Mouse (Mus musculus) lung, postnatal 0 days (tissue): Measurements from ENCODE around the gene Tmem191c. TPM values are rescaled to one million over a fixed set of nuclear protein-coding genes. Genes with fewer than 3 reads are reported as not detected.

Experiments
- ATAC-seq: fragments of 200-750 bp; cut with Nextera tagmentation; 2 replicates; pipeline ENCODE4 v1.8.0; 2017; ENCODE audit warnings: moderate library complexity
- DNase-seq: peaks from one replicate; pipeline ENCODE4 v3.0.0-alpha.2; 2016; ENCODE audit warnings: low spot score
- H3K27ac ChIP-seq: fragments of 300-500 bp; sonication (generic); 2 replicates; pipeline ENCODE4 v1.5.1; 2014; ENCODE audit warnings: antibody characterized with exemption, mild to moderate bottlenecking, low read length, mixed read lengths
- H3K27me3 ChIP-seq: fragments of 300-500 bp; sonication (generic); replicated peaks from 2 replicates; pipeline ENCODE4 v1.6.1; 2014; ENCODE audit warnings: low read length, mixed read lengths; ENCODE audit not compliant: insufficient read depth
- H3K36me3 ChIP-seq: fragments of 300-500 bp; sonication (generic); 2 replicates; pipeline ENCODE4 v1.6.1; 2014; ENCODE audit warnings: low read length, mixed read lengths; ENCODE audit not compliant: insufficient read depth
- H3K4me1 ChIP-seq: fragments of 300-500 bp; sonication (generic); 2 replicates; pipeline ENCODE4 v1.6.1; 2014; ENCODE audit warnings: antibody characterized with exemption, low read depth, low read length, mixed read lengths; ENCODE audit not compliant: insufficient read depth
- H3K4me2 ChIP-seq: fragments of 300-500 bp; sonication (generic); replicated peaks from 2 replicates; pipeline ENCODE4 v1.6.1; 2014; ENCODE audit warnings: low read depth, mild to moderate bottlenecking, low read length, moderate library complexity, mixed read lengths
- H3K4me3 ChIP-seq: fragments of 300-500 bp; sonication (generic); 2 replicates; pipeline ENCODE4 v1.5.1; 2014; ENCODE audit warnings: low read depth, low read length
- H3K9ac ChIP-seq: fragments of 300-500 bp; sonication (generic); replicated peaks from 2 replicates; pipeline ENCODE4 v1.6.1; 2014; ENCODE audit warnings: low read depth, mild to moderate bottlenecking
- H3K9me3 ChIP-seq: fragments of 300-500 bp; sonication (generic); 2 replicates; pipeline ENCODE4 v1.6.1; 2016; ENCODE audit warnings: low read length, mixed read lengths
- CTCF ChIP-seq: IDR thresholded peaks from 2 replicates; pipeline ENCODE4 v1.5.1; 2016; ENCODE audit warnings: antibody characterized with exemption, mild to moderate bottlenecking
- EP300 ChIP-seq: IDR thresholded peaks from 2 replicates; pipeline ENCODE4 v1.6.1; 2016; ENCODE audit warnings: antibody characterized with exemption, mild to moderate bottlenecking, control low read depth
- WGBS: fragments of 180-500 bp; shearing (Covaris S2); extraction: QIAGEN DNeasy Blood & Tissue Kit; methylation state at CpG from one replicate; pipeline ENCODE4 v1.1.7; 2014; 5-methylcytosine and 5-hydroxymethylcytosine counted together
- polyA plus RNA-seq: library from polyadenylated mRNA; unstranded; fragments of >200 nt; fragmentation: Nextera tagmentation; extraction: Ambion mirVana; gene quantifications from 2 replicates; pipeline ENCODE4 v1.2.1, GENCODE M21; 2015

The Tmem191c gene
- polyA plus RNA-seq, 1 experiment from 2014 or later: 7.7 TPM

GRCm38 (mm10) chr16:17271856-17272255 lies 4.0 kb upstream of the Tmem191c start:
- Histone ChIP-seq H3K9ac (no peak overlapping the region), H3K4me3 (no peak overlapping the region), H3K36me3 (no peaks in the 10 kb centered on the region), H3K4me1 (peaks cover 6% of the 10 kb centered on the region), H3K9me3 (0 out of 2 replicates have a peak, but pooled peaks cover 2% of the 10 kb centered on the region), H3K4me2 (no peak overlapping the region), H3K27me3 (peaks cover 2% of the 10 kb centered on the region; the same call in 1 of the 2 replicates), H3K27ac (no peak overlapping the region)
- no peak for ATAC-seq
- DNase-seq: no peak
- 72% methylated on average over 6 of the region's 6 CpGs for WGBS
- no peak for TF ChIP-seq CTCF

- peak; percentile 93 for ATAC-seq
- H3K4me1 ChIP-seq: peaks cover 16% of the 10 kb centered on the region
- H3K4me2 ChIP-seq: peak overlapping the region; percentile 98
- peak overlapping the region; percentile 46 for H3K4me3 ChIP-seq
- no peak overlapping the region for H3K9ac ChIP-seq
- WGBS: 2% methylated on average over 58 of the region's 62 CpGs
- DNase-seq: peak; percentile 93
- H3K9me3 ChIP-seq: no peaks in the 10 kb centered on the region
- peaks cover 8% of the 10 kb centered on the region; the same call in 1 of the 2 replicates for H3K36me3 ChIP-seq
- TF ChIP-seq EP300: no peak
- peak; percentile 96 for TF ChIP-seq CTCF
- H3K27me3 ChIP-seq: peaks cover 12% of the 10 kb centered on the region; the same call in 1 of the 2 replicates
- no peak overlapping the region for H3K27ac ChIP-seq
These were observed 581 bp downstream of the Tmem191c start for GRCm38 (mm10) chr16:17276164-17277151.

- Histone ChIP-seq H3K4me2 (peak overlapping the region; percentile 98), H3K36me3 (peaks cover 18% of the 10 kb centered on the region; the same call in 1 of the 2 replicates), H3K4me1 (peaks cover 16% of the 10 kb centered on the region), H3K27ac (no peak overlapping the region), H3K9ac (no peak overlapping the region), H3K9me3 (no peaks in the 10 kb centered on the region), H3K27me3 (peaks cover 12% of the 10 kb centered on the region; the same call in 1 of the 2 replicates), H3K4me3 (peak overlapping the region; percentile 46)
- TF ChIP-seq CTCF: peak; percentile 1; the same call in 1 of the 2 replicates
- no peak for TF ChIP-seq EP300
- WGBS: 8% methylated on average over 60 of the region's 61 CpGs
- DNase-seq (peak; percentile 38), ATAC-seq (0 out of 2 replicates have a peak, but pooled peaks have one; percentile 18)
These were observed 1.7 kb downstream of the Tmem191c start for GRCm38 (mm10) chr16:17277342-17278211.

GRCm38 (mm10) chr16:17280471-17280870 lies 4.6 kb downstream of the Tmem191c start:
- TF ChIP-seq EP300 (no peak), CTCF (no peak)
- peaks cover 22% of the 10 kb centered on the region; the same call in 1 of the 2 replicates for H3K36me3 ChIP-seq
- no peaks in the 10 kb centered on the region for H3K9me3 ChIP-seq
- no peak overlapping the region for H3K9ac ChIP-seq
- DNase-seq: no peak
- ATAC-seq: no peak
- no peak overlapping the region for H3K4me2 ChIP-seq
- H3K4me1 ChIP-seq: peaks cover 16% of the 10 kb centered on the region
- WGBS: 88% methylated on average over 11 of the region's 11 CpGs
- H3K27ac ChIP-seq: no peak overlapping the region
- H3K27me3 ChIP-seq: peaks cover 12% of the 10 kb centered on the region; the same call in 1 of the 2 replicates
- no peak overlapping the region for H3K4me3 ChIP-seq

- peaks cover 25% of the 10 kb centered on the region; the same call in 1 of the 2 replicates for H3K36me3 ChIP-seq
- H3K9ac ChIP-seq: no peak overlapping the region
- ATAC-seq: no peak
- no peak for DNase-seq
- H3K27me3 ChIP-seq: no peaks in the 10 kb centered on the region
- no peaks in the 10 kb centered on the region for H3K9me3 ChIP-seq
- H3K27ac ChIP-seq: no peak overlapping the region
- TF ChIP-seq EP300 (no peak), CTCF (no peak)
- no peak overlapping the region for H3K4me2 ChIP-seq
- no peaks in the 10 kb centered on the region for H3K4me1 ChIP-seq
- H3K4me3 ChIP-seq: no peak overlapping the region
- WGBS: 64% methylated on average over 6 of the region's 6 CpGs
These were observed 7.3 kb downstream of the Tmem191c start for GRCm38 (mm10) chr16:17283151-17283550.

- no peak for ATAC-seq
- 83% methylated on average over 2 of the region's 2 CpGs for WGBS
- no peak overlapping the region for H3K4me3 ChIP-seq
- H3K4me1 ChIP-seq: no peaks in the 10 kb centered on the region
- H3K9me3 ChIP-seq: no peaks in the 10 kb centered on the region
- TF ChIP-seq EP300 (no peak), CTCF (no peak)
- no peak for DNase-seq
- no peak overlapping the region for H3K27ac ChIP-seq
- peaks cover 11% of the 10 kb centered on the region; the same call in 1 of the 2 replicates for H3K36me3 ChIP-seq
- H3K9ac ChIP-seq: no peak overlapping the region
- H3K27me3 ChIP-seq: no peaks in the 10 kb centered on the region
- H3K4me2 ChIP-seq: no peak overlapping the region
These were observed 11.2 kb downstream of the Tmem191c start for GRCm38 (mm10) chr16:17287103-17287502.
